In the genomic region with DNA sequence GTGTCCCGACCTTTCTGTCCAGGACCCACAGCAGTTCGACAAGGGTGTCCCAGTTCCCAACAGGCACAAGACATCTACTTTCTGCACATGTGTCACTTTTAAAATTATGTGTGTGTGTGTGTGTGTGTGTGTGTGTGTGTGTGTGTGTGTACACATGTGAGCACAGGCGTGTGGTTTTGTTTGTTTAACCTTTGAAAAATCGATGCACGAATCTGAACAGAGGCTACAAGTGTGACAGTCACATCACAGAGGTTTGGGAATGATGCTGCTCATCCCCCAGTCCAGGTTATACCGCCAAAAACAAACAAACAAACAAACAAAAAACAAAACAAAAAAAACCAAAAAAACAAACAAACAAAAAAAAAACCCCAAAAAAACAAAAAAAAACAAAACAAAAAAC, we compare ENCODE assay signal across 34 mouse cellular contexts.
"Had no signal": no experiment of that assay in that cellular context is flagged by ENCODE, and none has a peak within 500 bp of the region (broad histone marks: within the 10 kb centered on the region; RNA-seq: fewer than 3 reads in every experiment).

No protein-coding gene starts in this region.

- H3K36me3 ChIP-seq: heart, embryonic 10.5 days; heart, embryonic 12.5 days; heart, embryonic 13.5 days; heart, embryonic 15.5 days; hindbrain, embryonic 10.5 days; hindbrain, embryonic 12.5 days; hindbrain, embryonic 13.5 days; hindbrain, embryonic 15.5 days; intestine, embryonic 15.5 days; kidney, embryonic 15.5 days had no signal

- H3K4me3 ChIP-seq: heart, embryonic 10.5 days; heart, embryonic 12.5 days; heart, embryonic 13.5 days; heart, embryonic 15.5 days; hindbrain, embryonic 10.5 days; hindbrain, embryonic 12.5 days; hindbrain, embryonic 13.5 days; hindbrain, embryonic 15.5 days; intestine, embryonic 15.5 days; kidney, embryonic 15.5 days; layer of hippocampus, adult 2 months had no signal

- H3K4me1 ChIP-seq: hindbrain, embryonic 12.5 days had no signal

- H3K9me3 ChIP-seq: heart, embryonic 10.5 days; heart, embryonic 12.5 days; heart, embryonic 13.5 days; heart, embryonic 15.5 days; hindbrain, embryonic 10.5 days; hindbrain, embryonic 12.5 days; hindbrain, embryonic 13.5 days; hindbrain, embryonic 15.5 days; intestine, embryonic 15.5 days; kidney, embryonic 15.5 days had no signal

- H3K4me2 ChIP-seq: heart, embryonic 11.5 days; heart, embryonic 12.5 days; heart, embryonic 13.5 days; heart, embryonic 15.5 days; hindbrain, embryonic 12.5 days; hindbrain, embryonic 13.5 days; hindbrain, embryonic 14.5 days; hindbrain, embryonic 15.5 days; intestine, embryonic 15.5 days; kidney, embryonic 15.5 days had no signal

- H3K27ac ChIP-seq: heart, embryonic 13.5 days; heart, embryonic 15.5 days; hindbrain, embryonic 12.5 days; hindbrain, embryonic 13.5 days; hindbrain, embryonic 14.5 days; hindbrain, embryonic 15.5 days; hindbrain, postnatal 0 days; intestine, embryonic 15.5 days; kidney, embryonic 15.5 days; kidney, postnatal 0 days; layer of hippocampus, adult 2 months had no signal

- H3K9ac ChIP-seq: heart, embryonic 12.5 days; heart, embryonic 13.5 days; heart, embryonic 15.5 days; hindbrain, embryonic 12.5 days; hindbrain, embryonic 13.5 days; hindbrain, embryonic 14.5 days; hindbrain, embryonic 15.5 days; intestine, embryonic 15.5 days; kidney, embryonic 15.5 days had no signal

- DNase-seq: heart, postnatal 10 days; heart, postnatal 14 days; heart, postnatal 36 days; heart, postnatal 4 days; kidney, adult 11 months; kidney, adult 18-20 months; kidney, adult 2 months; kidney, adult 8-10 months; kidney, adult 9 months; kidney, postnatal 10 days; kidney, postnatal 14 days; kidney, postnatal 25 days; kidney, postnatal 36 days; layer of hippocampus, adult 9-11 months; layer of hippocampus, postnatal 36 days had no signal

- H3K27me3 ChIP-seq: heart, embryonic 12.5 days; hindbrain, embryonic 12.5 days; hindbrain, embryonic 13.5 days; hindbrain, embryonic 15.5 days; intestine, embryonic 15.5 days; kidney, embryonic 15.5 days had no signal

- ATAC-seq: hindbrain, embryonic 16.5 days; hindbrain, postnatal 0 days; inflammation-experienced regulatory T-cells, adult 6 months; intestine, embryonic 15.5 days; intestine, embryonic 16.5 days; intestine, postnatal 0 days had no signal
